Mouse (Mus musculus): Measurements from ENCODE around the gene Lima1.
"Not testable (repeated sequence)": the region's sequence is repeated elsewhere in the genome, so short reads cannot be mapped to it uniquely, and the experiment has no call there.

Gene Lima1

GRCm38 (mm10) chr15:99834681-99835080 lies 40.6 kb downstream of the Lima1 start:
- DNase-seq (ENCODE audit: low spot score in 2 of 2), result no peak

- no peak for DNase-seq (ENCODE audit: low spot score in 2 of 2)
Measured at GRCm38 (mm10) chr15:99833648-99834454, 41.4 kb downstream of the Lima1 start.

- DNase-seq (ENCODE audit: low spot score in 2 of 2), result peak; percentile 33 to 49
Measured at GRCm38 (mm10) chr15:99831535-99831934, 43.7 kb downstream of the Lima1 start.

GRCm38 (mm10) chr15:99828061-99828460 lies 47.2 kb downstream of the Lima1 start:
- no peak for DNase-seq (ENCODE audit: low spot score in 2 of 2)

GRCm38 (mm10) chr15:99826210-99826888 lies 48.9 kb downstream of the Lima1 start:
- DNase-seq (ENCODE audit: low spot score in 2 of 2), result no peak

- DNase-seq (ENCODE audit: low spot score in 2 of 2), result peak; percentile 36 to 54
Measured at GRCm38 (mm10) chr15:99825211-99825610, 50.0 kb downstream of the Lima1 start.

- no peak for DNase-seq (ENCODE audit: low spot score in 2 of 2)
Measured at GRCm38 (mm10) chr15:99823322-99823898, 51.8 kb downstream of the Lima1 start.

- DNase-seq (ENCODE audit: low spot score in 2 of 2), result not testable (repeated sequence)
Measured at GRCm38 (mm10) chr15:99822501-99822900, 52.8 kb downstream of the Lima1 start.

- peak; percentile 80 to 84 for DNase-seq (ENCODE audit: low spot score in 2 of 2)
Measured at GRCm38 (mm10) chr15:99819621-99820279, 55.5 kb downstream of the Lima1 start.

GRCm38 (mm10) chr15:99819109-99819440 lies 56.2 kb downstream of the Lima1 start:
- DNase-seq (ENCODE audit: low spot score in 2 of 2), result no peak

GRCm38 (mm10) chr15:99818321-99819108 lies 56.7 kb downstream of the Lima1 start:
- peak; percentile 79 to 88 for DNase-seq (ENCODE audit: low spot score in 2 of 2)

- no peak for DNase-seq (ENCODE audit: low spot score in 2 of 2)
Measured at GRCm38 (mm10) chr15:99817343-99818235, 57.7 kb downstream of the Lima1 start.

GRCm38 (mm10) chr15:99815999-99816398 lies 59.3 kb downstream of the Lima1 start:
- no peak for DNase-seq (ENCODE audit: low spot score in 2 of 2)

- DNase-seq (ENCODE audit: low spot score in 2 of 2), result peak; percentile 53 to 55
Measured at GRCm38 (mm10) chr15:99814554-99815260, 60.5 kb downstream of the Lima1 start.

GRCm38 (mm10) chr15:99813639-99814038 lies 61.6 kb downstream of the Lima1 start:
- DNase-seq (ENCODE audit: low spot score in 2 of 2), result no peak

- no peak for DNase-seq (ENCODE audit: low spot score in 2 of 2)
Measured at GRCm38 (mm10) chr15:99812097-99812496, 63.2 kb downstream of the Lima1 start.

- peak in 1 of 2 experiments; percentile 46 for DNase-seq (ENCODE audit: low spot score in 2 of 2)
Measured at GRCm38 (mm10) chr15:99807776-99808735, 67.2 kb downstream of the Lima1 start.

- DNase-seq (ENCODE audit: low spot score in 2 of 2), result no peak
Measured at GRCm38 (mm10) chr15:99806171-99806570, 69.1 kb downstream of the Lima1 start.

- DNase-seq (ENCODE audit: low spot score in 2 of 2), result no peak
Measured at GRCm38 (mm10) chr15:99805673-99806072, 69.6 kb downstream of the Lima1 start.
